Comparison of ENCODE assay signal across 23 mouse cellular contexts in the genomic region with DNA sequence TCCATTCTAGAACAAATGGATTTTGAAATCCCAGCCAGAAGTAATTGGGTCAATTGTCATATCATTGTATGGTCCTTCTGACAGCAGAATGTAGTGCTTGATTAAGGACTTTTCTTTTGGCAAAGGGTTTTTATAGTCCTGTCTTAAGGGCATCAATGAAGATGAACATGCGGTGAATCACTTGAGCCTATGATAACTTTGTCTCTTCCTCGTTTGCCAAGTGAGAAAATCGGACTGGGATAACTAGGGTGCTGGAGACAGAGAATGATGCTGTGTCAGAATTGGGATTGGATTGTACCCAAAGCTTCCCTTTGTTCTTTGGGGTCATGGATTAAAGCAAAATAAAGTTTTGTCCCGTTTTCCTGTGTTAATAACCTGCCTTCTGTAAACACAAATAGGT.
"Had no signal": no experiment of that assay in that cellular context is flagged by ENCODE, and none has a peak within 500 bp of the region (broad histone marks: within the 10 kb centered on the region; RNA-seq: fewer than 3 reads in every experiment).

No protein-coding gene starts in this region.

- H3K9me3 ChIP-seq: heart, embryonic 10.5 days; heart, embryonic 12.5 days; hindbrain, embryonic 13.5 days; kidney, embryonic 15.5 days; limb, embryonic 13.5 days; limb, embryonic 15.5 days; liver, embryonic 12.5 days had no signal

- H3K36me3 ChIP-seq: heart, embryonic 12.5 days; hindbrain, embryonic 13.5 days; kidney, embryonic 15.5 days; limb, embryonic 13.5 days; limb, embryonic 15.5 days; liver, embryonic 12.5 days had no signal

- H3K9ac ChIP-seq: heart, embryonic 12.5 days; hindbrain, embryonic 13.5 days; kidney, embryonic 15.5 days; limb, embryonic 13.5 days; limb, embryonic 15.5 days; liver, embryonic 12.5 days; liver, embryonic 14.5 days had no signal

- H3K27me3 ChIP-seq: heart, embryonic 12.5 days; hindbrain, embryonic 13.5 days; kidney, embryonic 15.5 days; limb, embryonic 13.5 days; limb, embryonic 15.5 days; liver, embryonic 12.5 days had no signal

- H3K4me3 ChIP-seq: gastrocnemius, adult 2 months; heart, embryonic 10.5 days; heart, embryonic 12.5 days; hindbrain, embryonic 13.5 days; kidney, embryonic 15.5 days; limb, embryonic 13.5 days; limb, embryonic 15.5 days; liver, embryonic 12.5 days had no signal

- H3K27ac ChIP-seq: heart, embryonic 10.5 days; kidney, embryonic 15.5 days; limb, embryonic 13.5 days; limb, embryonic 15.5 days; liver, embryonic 12.5 days; liver, embryonic 14.5 days had no signal

- ATAC-seq: hindbrain, embryonic 16.5 days; intestine, embryonic 16.5 days; liver, embryonic 12.5 days had no signal

- DNase-seq: gastrocnemius, adult 2 months; gastrocnemius, postnatal 10 days; gastrocnemius, postnatal 25 days; heart, postnatal 10 days; heart, postnatal 4 days; kidney, adult 11 months; kidney, adult 2 months; kidney, adult 9 months; kidney, postnatal 14 days; kidney, postnatal 36 days; layer of hippocampus, adult 9-11 months; layer of hippocampus, postnatal 36 days; left cerebral cortex, postnatal 4 days had no signal

- H3K4me2 ChIP-seq: heart, embryonic 12.5 days; hindbrain, embryonic 13.5 days; kidney, embryonic 15.5 days; limb, embryonic 13.5 days; limb, embryonic 15.5 days; liver, embryonic 12.5 days had no signal
